Mouse (Mus musculus) T-helper 1 cell (primary cell): Measurements from ENCODE around the gene Vtn.
"Not testable (repeated sequence)": the region's sequence is repeated elsewhere in the genome, so short reads cannot be mapped to it uniquely, and the experiment has no call there.

Experiments
- in situ Hi-C: fragments of 300-600 bp; cut with MboI, MseI; formaldehyde crosslinking; loops from one replicate; pipeline ENCODE4 v1.15.1; 2025; ENCODE audit warnings: high pct_unique_total_duplicates

The Vtn gene

DNA sequence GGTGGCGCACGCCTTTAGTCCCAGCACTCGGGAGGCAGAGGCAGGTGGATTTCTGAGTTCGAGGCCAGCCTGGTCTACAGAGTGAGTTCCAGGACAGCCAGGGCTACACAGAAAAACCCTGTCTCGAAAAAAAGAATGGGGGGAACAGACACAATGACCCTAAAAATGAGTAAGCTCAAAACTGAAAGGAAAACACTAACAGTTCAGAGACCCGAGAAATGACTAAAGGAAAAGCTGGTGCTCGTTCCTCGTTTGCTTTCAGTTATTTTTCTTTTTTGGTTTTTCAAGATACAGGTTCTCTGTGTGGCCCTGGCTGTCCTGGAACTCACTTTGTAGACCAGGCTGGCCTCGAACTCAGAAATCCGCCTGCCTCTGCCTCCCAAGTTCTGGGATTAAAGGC, 32.6 kb downstream of the Vtn start:
- in situ Hi-C loops: not testable (repeated sequence)

DNA sequence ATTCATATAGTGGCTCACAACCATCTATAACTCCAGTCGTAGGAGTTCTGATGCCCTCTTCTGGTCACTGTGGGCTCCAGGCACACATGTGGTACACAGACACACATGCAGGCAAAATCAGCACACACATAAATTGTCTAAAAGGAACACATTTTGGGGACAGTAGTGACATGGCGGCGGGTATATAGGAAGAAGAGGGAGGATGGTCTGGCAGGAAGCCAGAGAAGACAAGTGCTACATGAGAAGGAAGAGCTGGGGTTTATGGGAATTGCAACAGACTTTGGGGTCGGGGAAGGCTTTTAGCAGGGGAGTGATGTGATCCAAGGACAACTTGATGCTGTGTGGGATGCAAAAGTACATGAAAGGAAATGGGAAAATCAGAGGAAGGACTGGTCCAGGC, 35.6 kb downstream of the Vtn start:
- in situ Hi-C loops: no loop called here

DNA sequence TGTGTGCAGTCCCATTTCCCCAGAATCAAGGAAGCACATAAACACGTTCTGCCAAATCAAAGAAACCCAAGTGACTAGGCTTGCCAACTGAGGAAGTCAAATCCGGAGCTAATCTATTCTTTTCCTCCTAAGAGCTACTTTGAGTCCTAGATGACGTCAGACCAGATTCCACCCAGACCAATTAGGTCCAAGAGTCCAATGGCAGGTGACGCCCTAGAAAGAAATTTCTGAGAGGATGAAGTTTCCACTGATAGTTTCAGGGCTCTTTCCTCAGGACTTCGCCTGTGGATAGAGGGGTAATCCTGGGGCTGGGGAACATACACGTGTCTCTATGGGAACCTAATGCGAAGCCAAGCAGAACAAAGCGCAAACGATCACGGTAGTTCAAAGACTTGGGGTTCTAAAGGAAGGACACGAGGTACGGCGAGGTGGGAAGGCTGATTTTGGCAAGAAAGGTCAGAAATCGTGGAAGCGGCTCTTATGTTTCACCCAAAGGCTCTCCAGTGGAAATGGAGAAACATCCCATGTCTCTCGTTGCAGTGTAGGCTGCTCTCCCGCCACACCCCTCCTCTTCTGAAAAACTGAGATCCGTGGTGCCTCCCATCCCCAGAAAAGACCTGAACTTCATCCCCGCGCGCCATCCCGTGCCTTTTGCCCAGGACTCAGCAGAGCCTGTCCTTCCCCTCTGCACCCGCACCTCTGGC, 36.6 kb downstream of the Vtn start:
- in situ Hi-C loops: no loop called here

DNA sequence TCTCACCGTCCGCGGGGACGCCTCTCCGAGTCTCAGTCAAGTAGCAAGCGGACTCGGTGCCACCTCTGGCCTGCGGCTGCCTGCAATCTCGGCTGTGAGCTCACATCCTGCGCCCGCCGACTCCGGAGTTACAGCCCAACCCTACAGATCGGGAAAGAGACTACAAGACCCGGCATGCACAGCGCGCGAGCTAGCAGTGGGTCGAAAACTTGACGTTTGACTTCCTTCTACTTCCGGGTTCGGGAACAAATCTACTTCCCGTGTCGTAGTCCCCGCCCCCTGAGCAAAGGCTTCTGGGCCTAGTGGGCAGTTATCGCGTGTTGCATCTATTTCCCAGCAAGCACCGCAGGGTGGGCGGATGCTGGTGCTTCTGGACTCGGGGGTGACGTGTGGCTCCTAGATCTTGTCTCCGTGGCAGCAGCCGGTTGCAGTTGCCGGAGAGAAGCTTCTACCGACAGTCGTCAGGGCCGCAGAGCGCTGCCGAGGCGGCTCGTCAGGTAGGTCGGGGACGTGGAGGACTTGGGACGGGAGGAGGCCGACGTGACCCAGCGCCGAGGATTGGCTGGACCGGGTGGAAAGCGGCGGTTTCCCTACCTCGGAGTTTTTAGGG, 37.3 kb downstream of the Vtn start, which contains the start of the genes Tnfaip1 and Ift20:
Tnfaip1 (minus strand) TSS at position 253 of the 610 bp plus-strand sequence.
Ift20 (plus strand) TSS at position 282 of the 610 bp plus-strand sequence.
- in situ Hi-C loops: no loop called here

DNA sequence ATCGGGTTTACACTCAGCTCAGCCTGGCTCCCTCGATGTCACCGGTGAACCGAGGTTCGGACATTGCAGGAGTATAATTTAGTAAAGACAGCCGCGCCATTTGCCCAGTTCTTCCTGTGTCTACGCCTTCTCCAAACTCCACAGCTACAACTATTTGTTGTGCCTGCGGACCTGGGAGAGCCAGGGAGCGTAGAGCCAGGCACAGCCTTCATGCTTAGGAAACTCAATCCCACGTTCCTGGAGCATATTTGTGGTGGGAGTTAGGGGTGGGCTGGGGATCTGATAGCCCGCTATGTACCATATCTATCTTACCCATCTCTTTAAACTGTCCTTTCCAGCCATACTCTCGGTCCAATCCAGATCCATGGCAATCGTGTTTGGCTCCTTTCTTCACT, 37.8 kb downstream of the Vtn start:
- in situ Hi-C loops: no loop called here

DNA sequence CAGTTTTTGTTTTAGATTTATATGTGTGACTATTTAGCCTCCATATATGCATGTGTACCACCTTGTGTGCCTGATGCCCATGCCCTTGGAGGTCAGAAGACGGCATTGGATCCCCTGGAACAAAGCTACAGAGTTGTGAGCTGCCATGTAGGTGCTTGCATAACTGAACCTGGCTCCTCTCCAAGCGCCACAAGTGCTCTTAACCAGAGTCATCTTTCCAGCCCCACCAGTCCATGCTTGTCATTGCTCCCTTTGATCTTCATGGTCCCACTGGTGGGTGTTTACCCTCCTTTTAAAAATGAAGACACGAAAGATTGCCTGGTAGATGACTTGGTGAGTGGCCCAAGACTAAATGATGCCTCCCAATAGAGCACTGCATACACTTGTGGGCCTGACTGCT, 41.5 kb downstream of the Vtn start:
- in situ Hi-C loops: no loop called here

DNA sequence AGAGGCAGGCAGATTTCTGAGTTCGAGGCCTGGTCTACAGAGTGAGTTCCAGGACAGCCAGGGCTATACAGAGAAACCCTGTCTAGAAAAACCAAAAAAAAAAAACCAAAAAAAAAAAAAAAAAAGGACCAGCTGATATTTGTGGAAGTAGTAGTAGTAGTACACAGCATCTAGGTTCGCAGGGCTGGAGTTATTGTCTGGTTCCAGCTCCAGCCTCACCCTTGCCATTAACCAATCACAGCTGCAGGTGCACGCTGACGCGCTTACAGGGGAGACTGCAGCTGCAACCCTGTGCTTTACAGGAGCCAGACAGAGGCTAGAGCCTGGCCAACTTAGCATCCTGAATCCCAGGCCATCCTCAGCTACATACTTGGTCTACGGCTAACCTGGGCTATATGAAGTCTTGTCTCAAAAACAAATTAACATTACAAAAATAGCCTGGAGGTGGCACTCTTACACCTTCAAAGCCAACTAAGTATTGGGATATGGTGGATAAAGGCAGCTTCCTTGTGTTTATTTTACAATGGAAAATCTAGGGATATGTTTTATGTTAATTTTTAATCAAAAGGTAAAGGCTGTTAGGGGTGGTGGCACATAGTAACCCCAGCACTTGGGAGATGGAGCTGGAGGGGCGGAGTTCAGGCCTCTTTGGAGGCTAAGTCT, 45.7 kb downstream of the Vtn start:
- in situ Hi-C loops: no loop called here

DNA sequence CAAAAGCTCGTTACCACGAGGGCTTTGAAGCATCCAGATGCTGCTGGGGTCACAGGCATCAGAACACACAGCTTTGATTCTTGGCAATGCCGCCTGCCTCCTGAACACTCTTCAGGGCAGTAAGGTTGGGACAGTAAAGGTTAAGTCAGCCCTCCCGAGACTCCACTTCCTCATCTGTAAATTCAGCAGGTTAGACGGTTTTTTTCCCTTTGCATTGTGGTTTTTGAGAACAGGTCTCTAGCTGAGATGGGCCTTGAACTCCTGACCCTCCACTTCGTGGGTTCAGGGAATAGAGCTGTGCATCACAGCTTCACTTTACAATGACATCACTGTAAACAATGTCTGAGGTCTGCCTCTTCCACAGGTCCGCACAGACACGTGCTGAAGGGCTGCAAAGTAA, 46.3 kb downstream of the Vtn start:
- in situ Hi-C loops: no loop called here

DNA sequence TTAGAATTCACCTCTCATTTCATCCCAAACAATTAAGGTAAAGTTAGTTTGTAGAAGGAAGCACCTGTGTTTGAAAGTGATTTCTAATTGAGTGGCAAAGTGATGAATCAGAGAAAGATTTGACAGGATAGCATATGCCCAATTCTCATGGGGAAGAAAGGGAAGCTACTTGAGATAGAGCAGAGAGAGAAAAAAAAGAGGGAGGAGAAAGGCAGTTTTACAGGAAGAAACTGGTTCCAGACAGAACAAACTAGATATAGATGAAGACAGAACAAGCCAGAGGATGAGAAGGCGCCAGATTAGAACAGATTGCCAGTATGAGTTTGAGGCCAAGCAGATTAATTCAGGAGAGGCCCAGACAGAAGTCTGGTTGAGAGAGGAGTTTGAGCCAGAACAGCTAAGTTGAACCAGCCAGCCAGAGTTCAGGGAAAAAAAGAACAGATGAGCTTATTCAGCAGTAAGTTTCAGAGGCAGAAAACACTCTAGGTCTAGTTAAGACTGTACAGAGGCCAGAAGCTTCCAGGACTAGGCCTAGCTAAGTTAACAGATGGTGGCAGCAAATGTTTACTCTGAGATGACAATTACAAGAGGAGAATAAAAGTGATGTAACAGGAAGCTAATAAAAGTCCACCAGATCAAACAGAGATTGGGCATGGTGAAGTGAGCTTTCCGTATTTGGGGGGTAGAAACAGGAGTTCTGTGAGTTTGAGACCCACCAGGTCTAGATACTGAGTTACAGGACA, 49.0 kb downstream of the Vtn start:
- in situ Hi-C loops: no loop called here

DNA sequence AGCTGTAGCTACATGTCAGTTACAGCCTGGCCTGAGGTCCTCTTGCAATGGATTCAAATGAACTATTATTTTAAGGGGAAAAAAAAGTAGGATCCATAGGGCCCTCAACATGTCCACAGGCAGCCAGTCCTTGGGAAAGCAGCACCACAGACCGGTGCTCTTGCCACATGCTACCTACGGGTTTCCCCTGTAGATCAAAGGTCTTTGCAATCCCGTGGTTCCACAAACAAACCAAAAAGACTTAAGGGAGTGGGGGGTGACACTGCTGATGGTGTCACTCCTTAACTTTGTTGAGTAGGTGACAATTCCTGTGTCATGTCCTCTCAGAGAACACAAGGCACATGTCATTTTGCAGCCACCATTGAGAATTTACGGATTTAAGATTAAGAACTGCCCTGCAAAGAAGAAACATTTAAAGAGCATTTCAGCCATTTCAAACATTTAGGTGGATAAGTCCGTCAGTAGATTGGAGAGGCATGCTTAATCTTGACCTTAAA, 50.6 kb downstream of the Vtn start:
- in situ Hi-C loops: no loop called here

DNA sequence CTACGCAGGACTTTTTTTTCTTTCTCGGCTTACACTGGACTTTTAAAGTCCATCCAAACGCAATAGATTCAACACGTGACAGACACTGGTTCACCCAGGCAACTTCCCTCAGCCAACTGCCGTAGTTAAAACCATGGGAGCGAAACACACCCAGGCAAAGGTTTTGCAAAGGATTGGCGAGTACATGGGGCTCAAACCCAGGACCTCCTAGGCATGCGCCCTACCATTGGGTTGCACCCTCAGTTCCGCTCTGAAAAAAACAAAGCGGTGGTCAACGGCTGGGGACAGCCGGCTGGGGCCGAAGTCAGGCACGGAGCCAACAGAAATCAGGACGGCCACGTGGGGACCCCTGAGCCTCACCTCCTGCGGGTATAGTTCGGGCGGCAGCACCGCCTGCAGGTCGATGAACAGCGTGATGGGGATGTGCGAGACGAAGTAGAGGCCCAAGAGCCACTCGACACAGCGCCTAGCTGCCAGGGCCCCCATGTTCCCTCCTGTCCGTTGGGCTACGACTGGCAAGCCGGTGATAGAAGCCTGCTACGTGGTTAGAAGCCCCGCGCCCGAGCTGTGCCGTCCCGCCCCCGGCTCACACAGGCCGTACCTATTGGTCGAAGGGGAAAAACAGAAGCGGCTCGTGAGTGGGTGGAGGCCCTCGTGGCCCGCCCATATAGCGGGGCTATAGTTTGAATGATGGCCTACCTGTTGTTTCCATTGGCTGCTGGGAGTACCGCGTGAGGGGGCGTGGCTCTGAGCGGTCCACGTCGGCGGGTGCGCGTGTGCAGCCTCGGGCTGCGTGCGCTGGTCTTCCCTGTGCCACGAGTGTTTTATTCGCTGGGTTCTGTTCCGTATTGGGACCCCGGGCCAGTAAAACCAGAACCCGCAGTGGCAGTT, 51.5 kb downstream of the Vtn start, which contains the start of gene Tmem97:
Tmem97 (minus strand) TSS at position 610 of the 891 bp plus-strand sequence.
- in situ Hi-C loops: no loop called here

DNA sequence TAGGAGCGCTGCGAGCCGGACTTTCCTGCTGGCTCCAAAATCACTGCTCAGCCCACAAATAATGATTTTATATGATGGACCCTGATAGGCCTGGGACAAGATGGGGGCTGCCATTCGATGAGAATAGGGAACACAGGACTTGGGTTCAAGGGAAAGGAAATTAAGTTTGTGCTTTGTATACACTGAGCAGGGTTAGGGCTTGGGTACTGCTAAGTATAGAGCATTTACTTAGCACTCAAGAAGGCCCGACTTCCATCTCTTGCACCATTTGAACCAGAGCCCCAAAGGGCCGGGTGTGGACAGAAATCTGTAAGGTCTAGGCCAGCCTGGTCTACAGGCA, 52.1 kb downstream of the Vtn start:
- in situ Hi-C loops: no loop called here
